Mouse (Mus musculus): ENCODE results near the gene Alkbh8. TPM values are rescaled to one million over a fixed set of nuclear protein-coding genes. Genes with fewer than 3 reads are reported as not detected.
"Not testable (repeated sequence)": the region's sequence is repeated elsewhere in the genome, so short reads cannot be mapped to it uniquely, and the experiment has no call there.

Gene Alkbh8
- total RNA-seq (2021), result 10 to 100 TPM; 18.1 to 23.4 TPM
- long read RNA-seq, experiment 1, full-length matches to known transcripts, result 5 of 8 reads
- long read RNA-seq, experiment 1, partial matches to known transcripts, result 1 of 8 reads
- long read RNA-seq, experiment 1, other reads (novel, unspliced or antisense), result 2 of 8 reads
- long read RNA-seq, experiment 2, full-length matches to known transcripts, result 6 of 9 reads
- long read RNA-seq, experiment 2, partial matches to known transcripts, result 1 of 9 reads
- long read RNA-seq, experiment 2, other reads (novel, unspliced or antisense), result 2 of 9 reads

DNA sequence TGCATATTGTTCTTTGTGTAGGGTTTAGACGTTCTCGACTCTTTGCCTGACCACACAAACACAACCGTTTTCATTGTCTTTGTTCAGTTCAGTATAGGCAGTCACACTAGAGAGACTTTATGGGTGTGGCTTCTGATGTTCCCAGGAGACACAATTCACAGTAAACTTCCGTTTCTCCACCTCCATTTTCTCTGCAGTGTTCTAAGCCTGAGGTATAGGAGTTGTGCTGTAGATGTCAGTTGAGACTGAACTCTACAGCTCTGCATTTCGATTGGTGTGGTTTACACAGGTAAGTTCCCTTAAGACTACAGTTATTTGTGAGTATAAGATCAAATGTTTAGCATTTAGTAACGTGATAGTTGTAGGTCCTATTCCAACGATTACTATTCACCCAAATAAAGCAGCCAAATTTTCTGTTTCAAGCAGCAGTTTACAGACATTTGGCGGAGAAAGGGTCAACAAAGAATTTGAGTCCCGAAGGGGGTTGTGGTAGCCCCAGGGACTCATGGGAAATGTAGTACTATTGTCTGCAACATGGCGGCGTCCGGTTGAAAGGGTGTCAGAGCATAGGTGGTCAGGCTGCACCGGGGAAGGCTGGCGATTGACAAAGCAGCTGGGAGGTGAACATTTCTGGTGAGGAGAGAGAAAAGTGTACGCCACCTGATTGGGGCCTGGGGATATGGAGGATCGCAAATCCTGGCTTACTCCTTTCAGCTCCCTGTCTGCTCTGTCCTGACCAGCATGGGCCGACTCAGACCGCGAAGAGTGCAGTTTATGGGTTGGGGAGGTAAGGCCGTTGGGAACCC, at the start of gene Alkbh8:
TSS of gene Alkbh8 (plus strand) at position 179 of the 806 bp plus-strand sequence.
- peak; percentile 21 to 62 for DNase-seq (ENCODE audit: low spot score in 2 of 2)

DNA sequence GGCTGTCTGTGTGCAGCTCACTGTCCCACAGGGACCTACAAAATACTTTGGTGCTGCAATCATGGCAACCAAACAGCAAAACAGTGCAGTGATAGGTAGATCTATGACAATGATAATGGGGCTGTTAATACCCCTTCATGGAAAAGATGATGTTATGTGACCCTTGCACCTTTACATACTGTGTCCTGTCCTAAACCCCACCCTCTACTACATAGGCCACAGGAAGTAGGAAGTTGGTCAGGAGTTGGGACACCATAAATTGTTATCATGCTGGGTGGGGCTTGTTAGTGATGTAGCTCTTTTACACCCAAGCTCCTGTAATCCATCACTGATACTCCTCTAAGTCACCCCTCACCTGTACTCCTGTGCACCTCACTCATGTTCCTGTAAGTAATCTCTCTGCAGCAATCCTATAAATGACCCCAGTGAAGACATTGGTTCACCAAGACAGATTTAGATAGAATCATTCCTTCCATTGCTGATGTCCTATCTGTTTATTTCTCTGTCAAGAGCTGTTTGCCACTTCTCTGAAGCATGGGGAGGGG, 25.6 kb upstream of the Alkbh8 start:
- no peak for DNase-seq (ENCODE audit: low spot score in 2 of 2)

DNA sequence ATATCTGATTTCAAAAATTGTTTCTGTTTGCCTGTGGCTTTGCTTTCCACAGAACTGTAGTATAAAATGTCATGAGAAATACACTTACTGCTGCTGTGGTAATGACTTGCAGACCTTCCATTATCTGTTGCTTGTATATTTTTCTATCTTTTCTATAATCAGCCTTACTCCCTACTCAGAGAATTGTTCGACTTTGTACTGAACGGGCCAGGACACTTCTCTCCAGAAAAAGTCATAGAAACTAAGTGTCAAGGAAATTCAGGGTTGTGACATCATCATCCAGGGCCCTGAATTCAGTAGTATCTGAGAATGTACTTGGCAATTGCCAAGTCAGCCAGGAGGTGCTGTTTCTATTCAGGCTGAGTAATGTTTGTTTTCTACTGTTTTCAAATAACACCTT, 24.9 kb upstream of the Alkbh8 start:
- DNase-seq (ENCODE audit: low spot score in 2 of 2), result no peak

DNA sequence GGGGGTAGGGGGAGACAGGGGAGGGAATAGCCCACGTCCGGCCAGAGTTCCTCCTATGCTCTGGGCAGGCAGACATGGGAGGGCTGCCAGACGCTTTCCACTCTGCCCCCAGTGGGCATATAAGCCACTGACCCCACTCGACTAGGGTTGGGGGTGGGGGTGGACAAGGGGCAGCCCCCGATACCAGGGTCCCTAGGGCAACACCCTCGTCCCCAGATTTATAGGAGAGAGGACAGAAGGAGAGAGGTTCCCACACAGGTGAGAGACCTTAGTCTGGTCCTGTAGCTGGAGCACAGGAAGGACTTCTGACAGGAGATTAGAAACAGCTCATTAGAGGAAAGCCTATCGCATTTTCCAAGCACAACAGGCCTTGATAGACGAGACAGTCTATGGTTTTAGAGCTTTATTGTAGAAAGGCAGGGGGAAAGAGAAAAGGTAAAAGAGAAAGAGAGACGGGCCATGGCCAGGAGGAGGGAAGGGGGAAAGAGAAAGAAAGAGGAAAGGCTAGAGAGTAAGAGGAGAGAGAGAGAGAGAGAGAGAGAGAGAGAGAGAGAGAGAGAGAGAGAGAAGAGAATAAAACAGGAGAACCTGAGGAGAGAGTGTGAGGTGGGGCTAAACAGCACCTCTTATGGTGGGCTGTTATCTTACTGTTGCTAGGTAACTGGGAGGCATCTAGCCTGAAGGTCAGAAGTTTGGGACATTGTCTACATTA, 7.4 kb upstream of the Alkbh8 start:
- DNase-seq (ENCODE audit: low spot score in 2 of 2), result not testable (repeated sequence)

DNA sequence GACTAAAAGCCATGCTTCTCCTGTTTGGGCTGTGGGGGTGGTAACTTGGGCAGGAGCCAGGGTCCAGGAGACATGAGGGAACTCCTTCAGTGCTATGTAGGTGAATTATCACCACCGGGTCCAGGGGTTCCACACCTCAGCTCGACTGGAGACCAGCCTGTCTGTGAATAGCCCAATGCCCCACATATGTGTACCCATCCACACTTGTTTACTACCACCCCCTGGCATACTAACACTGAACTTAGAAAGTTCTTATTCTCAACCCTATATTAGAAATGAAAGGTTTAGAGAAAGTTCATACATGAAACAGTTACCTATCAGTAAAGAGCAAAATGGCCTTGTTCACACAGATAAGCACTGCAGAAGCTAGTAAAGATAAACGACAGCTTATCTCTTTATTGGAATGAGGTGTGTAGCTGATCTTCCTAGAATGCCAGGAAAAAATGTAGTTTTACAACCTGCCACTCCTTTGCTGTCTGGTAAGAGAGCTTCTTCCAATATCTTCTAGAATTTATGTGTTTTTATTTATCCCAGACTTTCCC, 6.8 kb upstream of the Alkbh8 start:
- no peak for DNase-seq (ENCODE audit: low spot score in 2 of 2)

DNA sequence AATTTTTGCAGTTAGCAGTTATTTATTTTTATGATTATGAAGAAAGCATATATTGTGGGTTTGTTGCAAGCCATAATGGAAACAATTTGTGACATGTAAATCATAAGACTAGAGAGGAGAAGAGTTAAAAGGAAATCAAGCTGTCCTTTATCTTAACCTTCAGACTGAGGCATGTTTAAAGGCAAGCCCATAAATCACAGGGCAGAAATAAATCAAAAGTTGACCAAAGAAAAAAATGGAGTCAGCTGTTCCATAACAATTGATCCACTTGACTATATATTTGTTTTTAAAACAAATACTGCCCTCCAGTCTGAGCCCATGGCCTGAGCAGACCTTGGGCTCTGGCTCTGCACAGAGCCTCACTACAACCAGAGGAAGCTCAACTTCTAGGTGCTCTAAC, 4.6 kb upstream of the Alkbh8 start:
- no peak for DNase-seq (ENCODE audit: low spot score in 2 of 2)

DNA sequence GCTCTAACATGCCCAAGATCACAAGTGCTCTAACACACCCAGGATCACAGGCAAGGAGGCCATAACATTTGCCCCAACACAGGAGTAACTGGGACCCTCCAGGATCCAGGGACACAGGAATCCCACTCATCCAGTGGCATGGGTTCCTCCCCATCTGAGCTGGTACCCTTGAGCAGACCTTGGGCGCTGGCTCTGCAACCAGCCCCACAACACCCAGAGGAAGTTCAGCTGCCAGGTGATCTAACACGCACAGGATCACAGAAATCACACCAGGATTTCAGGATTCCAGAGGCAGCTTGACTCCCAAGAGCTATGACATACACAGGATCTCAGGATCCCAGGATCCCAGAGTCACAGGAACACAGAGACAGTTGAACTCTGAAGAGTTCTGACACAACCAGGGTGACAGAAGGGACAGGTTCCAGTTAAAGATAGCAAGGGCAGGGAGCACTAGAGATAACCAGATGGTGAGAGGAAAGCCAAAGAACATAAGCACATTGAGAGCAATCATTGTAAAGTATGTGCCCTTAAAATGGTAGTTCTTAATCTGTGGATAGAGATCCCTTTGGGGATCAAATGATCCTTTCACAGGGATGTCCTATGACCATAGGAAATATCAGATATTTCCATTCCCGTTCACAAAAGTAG, 4.1 kb upstream of the Alkbh8 start:
- no peak for DNase-seq (ENCODE audit: low spot score in 2 of 2)

DNA sequence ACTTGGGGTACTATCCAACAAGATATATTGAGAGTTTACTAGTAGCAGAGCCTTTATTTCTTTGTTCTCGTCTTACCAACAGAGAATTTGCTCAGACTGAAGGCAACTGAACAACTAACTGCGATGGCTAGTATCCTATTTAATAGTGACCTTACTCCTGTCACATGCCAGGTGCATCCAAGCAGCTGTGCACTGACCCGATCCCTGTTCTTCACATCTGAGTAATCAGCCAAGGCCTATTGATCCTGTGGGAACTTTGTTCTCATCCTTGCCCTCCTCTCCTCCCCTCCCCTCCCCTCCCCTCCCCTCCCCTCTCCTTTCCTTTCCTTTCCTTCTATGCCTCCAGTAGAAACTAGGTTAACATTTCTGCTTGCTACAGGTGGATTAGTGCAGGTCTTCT, 1.7 kb downstream of the Alkbh8 start:
- no peak for DNase-seq (ENCODE audit: low spot score in 2 of 2)

DNA sequence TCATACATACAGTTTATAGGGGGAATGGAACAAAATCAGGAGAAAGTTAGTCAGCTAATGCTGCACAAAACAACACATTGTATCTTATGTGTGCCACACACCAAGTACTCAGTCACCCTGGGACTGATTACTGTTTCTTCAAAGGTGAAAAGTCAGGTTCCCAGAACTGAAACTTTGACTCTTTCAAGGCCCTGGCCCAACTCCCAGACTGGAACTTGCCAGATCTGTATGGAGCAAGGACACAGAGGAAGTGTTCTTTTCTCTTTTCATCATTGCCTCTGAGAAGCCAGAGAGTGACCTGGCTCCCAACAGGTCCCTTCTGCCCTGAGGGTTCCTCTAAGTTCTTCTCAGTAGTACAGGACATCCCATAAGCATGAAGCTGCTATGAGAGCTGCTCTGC, 10.2 kb downstream of the Alkbh8 start:
- DNase-seq (ENCODE audit: low spot score in 2 of 2), result no peak

DNA sequence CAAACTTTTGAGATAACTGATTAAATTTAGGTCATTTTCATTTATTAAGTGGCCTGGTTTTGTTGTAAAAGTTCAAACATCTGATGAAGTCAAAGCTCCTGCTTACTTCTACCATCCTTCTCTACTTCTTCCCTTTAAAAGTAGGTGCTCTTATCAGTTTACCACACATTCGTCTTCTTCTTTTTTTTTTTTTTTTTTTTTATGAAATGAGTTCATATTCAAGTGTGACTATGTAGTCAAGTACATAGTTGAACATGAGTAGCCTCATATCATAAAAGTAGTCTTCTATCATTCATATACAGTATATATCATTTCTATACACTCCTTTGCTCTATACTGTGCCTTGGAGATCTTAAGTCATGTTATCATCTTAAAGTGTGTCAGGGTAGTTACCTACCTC, 11.0 kb downstream of the Alkbh8 start:
- DNase-seq (ENCODE audit: low spot score in 2 of 2), result no peak

DNA sequence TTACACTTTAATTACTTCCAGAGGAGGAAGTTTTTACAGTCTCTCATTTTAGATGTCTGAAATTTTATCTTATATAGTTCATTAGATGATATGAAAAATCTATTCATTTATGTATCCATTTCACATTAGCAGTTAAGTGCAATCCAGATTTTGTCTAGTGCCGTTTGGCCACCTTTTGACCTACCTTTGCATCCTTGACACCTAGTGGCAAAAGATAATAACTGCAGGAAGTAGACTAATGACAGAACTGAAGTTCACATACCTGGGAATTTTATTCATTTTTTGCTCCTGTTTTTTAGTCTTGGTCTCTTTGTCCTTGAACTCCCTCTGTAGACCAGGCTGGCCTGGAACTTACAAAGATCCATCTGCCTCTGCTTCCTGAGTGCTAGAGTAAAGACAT, 15.1 kb downstream of the Alkbh8 start:
- DNase-seq (ENCODE audit: low spot score in 2 of 2), result no peak

DNA sequence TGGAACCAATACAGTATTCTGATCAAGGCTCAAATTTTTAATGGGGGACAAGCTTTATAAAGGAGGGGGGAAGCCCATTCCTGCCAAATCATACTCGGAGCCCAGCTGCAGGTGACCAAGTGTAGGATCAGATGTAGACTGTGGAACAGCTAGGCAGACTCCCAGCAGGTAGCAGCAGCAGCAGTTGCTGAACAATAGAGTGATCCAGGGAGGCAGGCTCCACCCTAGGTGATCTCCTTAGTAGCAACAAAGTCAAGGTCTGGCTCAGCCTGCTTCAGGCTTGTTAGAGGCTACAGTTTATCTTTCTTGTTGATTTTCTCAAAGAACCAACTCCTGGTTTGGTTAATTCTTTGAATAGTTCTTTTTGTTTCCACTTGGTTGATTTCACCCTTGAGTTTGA, 41.4 kb downstream of the Alkbh8 start:
- DNase-seq (ENCODE audit: low spot score in 2 of 2), result not testable (repeated sequence)

DNA sequence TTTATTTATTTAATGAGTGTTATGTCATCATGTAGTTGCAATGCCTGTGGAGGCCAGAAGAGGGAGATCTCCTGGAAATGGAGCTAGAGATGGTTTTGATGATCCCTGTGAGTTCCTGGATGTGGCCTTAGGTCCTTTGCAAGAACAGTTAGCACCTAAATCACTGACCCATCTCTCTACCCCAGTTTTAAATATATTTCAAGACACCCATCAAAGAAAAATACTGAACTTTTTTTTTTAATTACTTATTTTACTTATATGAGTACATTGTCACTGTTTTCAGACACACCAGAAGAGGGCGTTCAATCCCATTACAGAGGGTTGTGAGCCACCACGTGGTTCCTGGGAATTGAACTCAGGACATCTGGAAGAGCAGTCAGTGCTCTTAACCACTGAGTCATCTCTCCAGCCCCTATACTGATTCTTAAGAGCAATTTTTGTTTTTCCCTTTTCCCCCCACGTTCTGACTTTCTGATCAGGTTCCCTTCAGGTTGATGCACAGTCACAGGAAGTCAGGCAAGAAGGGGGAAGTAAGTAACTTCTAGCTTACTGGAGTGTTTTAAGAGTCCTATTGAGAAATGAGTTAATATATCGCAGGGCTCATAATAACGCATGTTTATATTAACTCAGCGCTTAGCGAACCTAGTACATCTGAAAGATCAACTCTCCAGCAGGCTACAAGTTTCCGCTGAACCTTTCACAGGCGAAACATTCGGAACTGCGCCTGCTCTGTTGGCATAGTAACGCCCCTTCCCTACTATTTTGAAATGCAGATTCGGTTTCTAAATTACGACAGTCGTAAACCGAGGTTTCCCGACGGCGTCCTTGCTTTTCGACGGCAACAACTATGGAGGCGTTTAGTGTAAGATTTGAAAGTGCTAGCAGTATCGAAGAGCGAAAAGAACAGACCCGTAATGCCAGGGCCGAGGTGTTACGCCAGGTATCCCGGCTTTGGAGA, 68.6 kb downstream of the Alkbh8 start, which contains the start of gene Cwf19l2:
TSS of gene Cwf19l2 (plus strand) at position 342 of the 958 bp plus-strand sequence.
- peak; percentile 47 to 71 for DNase-seq (ENCODE audit: low spot score in 2 of 2)

DNA sequence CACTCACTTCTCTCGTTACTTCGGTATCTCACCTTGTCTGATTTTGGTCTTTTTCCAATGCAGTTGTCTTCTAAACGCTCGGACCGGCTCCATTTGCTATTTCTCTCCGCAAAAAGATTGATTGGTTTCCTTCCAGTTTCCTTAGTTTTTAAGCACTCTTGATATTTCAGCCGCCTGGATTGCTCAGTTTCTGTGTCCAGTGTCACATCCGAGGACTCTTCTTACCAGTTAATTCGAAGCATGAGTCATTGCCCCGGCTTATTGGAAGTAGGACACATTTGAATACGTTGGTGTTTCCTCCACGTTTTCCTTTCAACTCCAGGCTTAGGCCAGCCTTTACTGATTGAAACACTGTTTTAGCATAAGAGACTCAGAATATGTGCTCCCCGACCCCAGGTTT, 69.4 kb downstream of the Alkbh8 start:
- peak in 1 of 2 experiments; percentile 8 for DNase-seq (ENCODE audit: low spot score in 2 of 2)

DNA sequence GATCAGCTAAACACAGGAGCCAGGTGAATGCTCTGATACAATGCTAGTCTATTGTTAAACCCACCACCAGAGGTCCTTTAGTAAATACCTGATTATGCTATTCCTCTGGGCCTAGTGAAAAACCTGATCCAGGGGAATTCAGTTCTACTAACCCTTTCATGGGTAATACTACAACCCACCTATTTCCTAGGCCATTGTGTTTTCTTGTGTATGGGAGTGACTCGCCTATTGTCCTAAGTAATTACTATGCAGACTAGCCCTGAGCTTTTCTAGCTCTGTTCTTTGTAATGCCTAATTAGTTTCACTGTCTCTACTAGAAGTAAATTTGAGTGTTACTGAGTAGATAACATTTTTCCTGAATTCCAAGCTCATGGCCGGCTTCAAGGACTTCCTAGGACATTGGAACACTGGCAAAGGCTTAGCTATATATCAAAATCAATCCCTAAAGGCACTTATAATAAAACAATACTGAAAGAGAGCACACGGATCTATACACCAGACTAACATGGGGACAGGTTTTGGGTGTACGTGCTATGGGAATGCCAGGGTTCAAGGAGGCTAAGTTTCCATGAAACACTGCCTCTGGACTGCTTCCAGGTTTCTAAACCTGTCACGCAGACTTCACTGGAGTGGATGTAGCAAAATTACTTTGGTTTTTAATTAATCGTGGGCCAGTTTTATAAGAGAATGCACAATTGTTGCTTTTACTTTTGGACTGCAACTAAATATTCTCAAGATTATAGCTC, 104.8 kb downstream of the Alkbh8 start:
- not testable (repeated sequence) for DNase-seq (ENCODE audit: low spot score in 2 of 2)

All from gastrocnemius, postnatal 4 days (tissue).